8 mouse cellular contexts compared by ENCODE assay signal in the genomic region with DNA sequence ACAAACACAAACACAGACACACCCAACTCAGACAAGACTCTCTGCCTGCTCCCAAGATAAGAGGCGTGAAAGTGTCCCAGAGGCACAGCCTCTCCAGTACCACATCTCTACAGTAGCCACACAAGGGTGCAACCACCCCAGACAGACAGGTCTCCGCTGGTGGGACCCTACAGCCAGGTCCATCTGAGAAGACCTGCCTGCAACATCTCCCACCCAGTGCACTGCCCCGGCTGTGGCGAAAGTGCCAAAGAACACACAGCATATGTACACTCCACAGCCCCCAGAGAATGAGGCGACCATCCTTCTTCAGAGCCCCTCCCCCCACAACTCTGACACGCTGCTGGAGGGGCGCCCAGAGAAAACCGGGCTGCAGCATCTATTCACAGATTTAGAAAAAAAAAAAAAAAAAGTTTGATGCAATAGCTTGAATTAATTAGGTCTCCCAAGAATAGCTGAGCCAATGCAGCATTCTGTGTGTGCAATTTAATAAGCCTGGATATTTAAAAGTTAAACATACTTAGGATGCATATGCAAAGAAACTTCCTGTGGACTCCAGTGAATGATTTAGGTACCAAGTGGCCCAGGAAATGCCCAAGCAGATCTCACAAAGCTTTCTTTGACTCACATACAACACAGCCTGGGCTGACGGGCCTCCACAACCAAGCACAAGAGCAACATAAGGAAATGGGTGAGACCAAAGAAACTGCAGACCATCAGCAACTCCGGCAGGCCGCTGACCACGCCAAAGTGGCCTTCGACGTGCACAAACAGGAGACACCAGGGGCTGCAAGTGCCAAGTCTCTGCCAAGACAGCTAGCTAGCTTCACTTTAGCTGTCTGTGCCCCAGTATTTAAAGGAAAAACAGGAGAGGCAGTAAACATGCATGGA. TPM values are rescaled to one million over a fixed set of nuclear protein-coding genes. Genes with fewer than 3 reads are reported as not detected.
DNase-seq lines count a peak whose midpoint lies in the region; ATAC-seq and TF ChIP-seq lines count a peak whose summit lies in the region.

No protein-coding gene starts in this region.

- H3K4me1 ChIP-seq in lung, embryonic 14.5 days (ENCODE audit: insufficient read depth): peaks cover 51% of the 10 kb centered on the region
- peaks cover 45% of the 10 kb centered on the region for H3K4me1 ChIP-seq in forebrain, embryonic 11.5 days (replicated peaks; ENCODE audit: control insufficient read depth, insufficient read depth, low read length)
- H3K4me1 ChIP-seq in neural tube, embryonic 13.5 days (replicated peaks): peaks cover 72% of the 10 kb centered on the region

- peak; percentile 61 for DNase-seq in adrenal gland, adult 2 months
- no peak for DNase-seq in adrenal gland, postnatal 4 days (ENCODE audit: low spot score in 2 of 2)
- peak; percentile 81 for DNase-seq in lung, embryonic 14.5 days
- no peak for DNase-seq in lung, postnatal 25 days (ENCODE audit: low spot score)
- no peak for DNase-seq in forebrain, embryonic 11.5 days (ENCODE audit: low spot score)
- DNase-seq in kidney, postnatal 4 days: peak; percentile 70 to 73
- no peak for DNase-seq in urinary bladder, postnatal 36 days (ENCODE audit: low spot score in 2 of 2)

- H3K9me3 ChIP-seq in lung, embryonic 14.5 days (ENCODE audit: low read depth, low read length): no peaks in the 10 kb centered on the region
- no peaks in the 10 kb centered on the region for H3K9me3 ChIP-seq in forebrain, embryonic 11.5 days (ENCODE audit: control insufficient read depth, low read length)
- no peaks in the 10 kb centered on the region for H3K9me3 ChIP-seq in neural tube, embryonic 13.5 days

- H3K9ac ChIP-seq in lung, embryonic 14.5 days: peak overlapping the region; percentile 95
- H3K9ac ChIP-seq in forebrain, embryonic 11.5 days (ENCODE audit: low read length): peak overlapping the region; percentile 96
- peak overlapping the region; percentile 98 for H3K9ac ChIP-seq in neural tube, embryonic 13.5 days

- ATAC-seq in lung, embryonic 14.5 days (ENCODE audit: insufficient read depth): no peak
- no peak for ATAC-seq in forebrain, embryonic 11.5 days (replicated peaks; ENCODE audit: low FRiP score)
- ATAC-seq in neural tube, embryonic 13.5 days (ENCODE audit: low read depth): no peak

- 4% methylated on average over 14 of the region's 14 CpGs for WGBS in lung, embryonic 14.5 days
- WGBS in forebrain, embryonic 11.5 days: 12% methylated on average over 14 of the region's 14 CpGs
- 4% methylated on average over 14 of the region's 14 CpGs for WGBS in neural tube, embryonic 13.5 days

- peak overlapping the region; percentile 99 for H3K4me2 ChIP-seq in lung, embryonic 14.5 days
- peak overlapping the region; percentile 99 for H3K4me2 ChIP-seq in forebrain, embryonic 11.5 days (ENCODE audit: low read depth, low read length, severe bottlenecking)
- H3K4me2 ChIP-seq in neural tube, embryonic 13.5 days: peak overlapping the region; percentile 100

- peak overlapping the region; percentile 91 for H3K4me3 ChIP-seq in lung, embryonic 14.5 days (ENCODE audit: low read depth, low read length)
- peak overlapping the region; percentile 96 for H3K4me3 ChIP-seq in forebrain, embryonic 11.5 days (ENCODE audit: low read depth, low read length)
- H3K4me3 ChIP-seq in neural tube, embryonic 13.5 days: peak overlapping the region; percentile 84

- H3K27ac ChIP-seq in lung, embryonic 14.5 days (ENCODE audit: low read depth): peak overlapping the region; percentile 83
- no peak overlapping the region for H3K27ac ChIP-seq in forebrain, embryonic 11.5 days (ENCODE audit: low read depth, low read length)
- H3K27ac ChIP-seq in neural tube, embryonic 13.5 days (replicated peaks): peak overlapping the region; percentile 97

- no peak for TF ChIP-seq CTCF in lung, embryonic 14.5 days (IDR thresholded peaks at IDR 0.05; ENCODE audit: low read depth)

- peaks cover 23% of the 10 kb centered on the region; the same call in 1 of the 2 replicates for H3K36me3 ChIP-seq in lung, embryonic 14.5 days (ENCODE audit: insufficient read depth)
- H3K36me3 ChIP-seq in forebrain, embryonic 11.5 days (ENCODE audit: control insufficient read depth, insufficient read depth, low read length): no peaks in the 10 kb centered on the region; the same call in 1 of the 2 replicates
- no peaks in the 10 kb centered on the region for H3K36me3 ChIP-seq in neural tube, embryonic 13.5 days

- H3K27me3 ChIP-seq in lung, embryonic 14.5 days (ENCODE audit: insufficient read depth, low read length): no peaks in the 10 kb centered on the region
- no peaks in the 10 kb centered on the region for H3K27me3 ChIP-seq in forebrain, embryonic 11.5 days (ENCODE audit: control insufficient read depth, insufficient read depth, low read length)
- H3K27me3 ChIP-seq in neural tube, embryonic 13.5 days: no peaks in the 10 kb centered on the region

RNA-seq across cellular contexts. Expression of a gene that starts 1.9 kb away (rescaled TPM):
- total RNA-seq in adrenal gland, adult 2 months (2021): 10 to 100 TPM; 59.7 to 63.8 TPM
- 83.1 and 103 TPM in 2 replicates for polyA plus RNA-seq in adrenal gland, adult 2 months (2012; rRNA removed)
- 100 to 1,000 TPM; 106 to 111 TPM for total RNA-seq in adrenal gland, postnatal 4 days (2021)
- 23.7 and 25.8 TPM in 2 replicates for polyA plus RNA-seq in lung, embryonic 14.5 days (2014; fragmentation: Nextera tagmentation; extraction: Ambion mirVana)
- 14.1 and 14.7 TPM in 2 replicates for polyA plus RNA-seq in forebrain, embryonic 11.5 days (2014; fragmentation: Nextera tagmentation; extraction: Ambion mirVana)
- polyA plus RNA-seq in neural tube, embryonic 13.5 days (2015; fragmentation: Nextera tagmentation; extraction: Ambion mirVana): 11.3 and 12.2 TPM in 2 replicates

RNA-seq across cellular contexts. Expression of a gene that starts 29.1 kb away (rescaled TPM):
- 10 to 100 TPM; 40.3 to 57.3 TPM for total RNA-seq in adrenal gland, adult 2 months (2021)
- 106 and 127 TPM in 2 replicates for polyA plus RNA-seq in adrenal gland, adult 2 months (2012; rRNA removed)
- total RNA-seq in adrenal gland, postnatal 4 days (2021): 10 to 100 TPM; 54.9 to 56.3 TPM
- 81.2 and 83.9 TPM in 2 replicates for polyA plus RNA-seq in lung, embryonic 14.5 days (2014; fragmentation: Nextera tagmentation; extraction: Ambion mirVana)
- 105 and 107 TPM in 2 replicates for polyA plus RNA-seq in forebrain, embryonic 11.5 days (2014; fragmentation: Nextera tagmentation; extraction: Ambion mirVana)
- 76.3 and 84.2 TPM in 2 replicates for polyA plus RNA-seq in neural tube, embryonic 13.5 days (2015; fragmentation: Nextera tagmentation; extraction: Ambion mirVana)

Comparison
In these comparisons a context has a peak if more than half of its experiments do, and no peak if none do; other contexts are left out.
1. DNase-seq: peak in adrenal gland, adult 2 months (single experiment), lung, embryonic 14.5 days (single experiment) and kidney, postnatal 4 days (2 of 2); none in adrenal gland, postnatal 4 days (0 of 2), lung, postnatal 25 days (single experiment), forebrain, embryonic 11.5 days (single experiment) and urinary bladder, postnatal 36 days (0 of 2).
2. Peak in every context shown above with its lines, with median percentiles within 50 percentile points of each other: H3K4me2 ChIP-seq, H3K4me3 ChIP-seq and H3K9ac ChIP-seq.